Mouse (Mus musculus): ENCODE data around the gene Slx1b.
"Not testable (repeated sequence)": the region's sequence is repeated elsewhere in the genome, so short reads cannot be mapped to it uniquely, and the experiment has no call there.

Gene Slx1b

DNA sequence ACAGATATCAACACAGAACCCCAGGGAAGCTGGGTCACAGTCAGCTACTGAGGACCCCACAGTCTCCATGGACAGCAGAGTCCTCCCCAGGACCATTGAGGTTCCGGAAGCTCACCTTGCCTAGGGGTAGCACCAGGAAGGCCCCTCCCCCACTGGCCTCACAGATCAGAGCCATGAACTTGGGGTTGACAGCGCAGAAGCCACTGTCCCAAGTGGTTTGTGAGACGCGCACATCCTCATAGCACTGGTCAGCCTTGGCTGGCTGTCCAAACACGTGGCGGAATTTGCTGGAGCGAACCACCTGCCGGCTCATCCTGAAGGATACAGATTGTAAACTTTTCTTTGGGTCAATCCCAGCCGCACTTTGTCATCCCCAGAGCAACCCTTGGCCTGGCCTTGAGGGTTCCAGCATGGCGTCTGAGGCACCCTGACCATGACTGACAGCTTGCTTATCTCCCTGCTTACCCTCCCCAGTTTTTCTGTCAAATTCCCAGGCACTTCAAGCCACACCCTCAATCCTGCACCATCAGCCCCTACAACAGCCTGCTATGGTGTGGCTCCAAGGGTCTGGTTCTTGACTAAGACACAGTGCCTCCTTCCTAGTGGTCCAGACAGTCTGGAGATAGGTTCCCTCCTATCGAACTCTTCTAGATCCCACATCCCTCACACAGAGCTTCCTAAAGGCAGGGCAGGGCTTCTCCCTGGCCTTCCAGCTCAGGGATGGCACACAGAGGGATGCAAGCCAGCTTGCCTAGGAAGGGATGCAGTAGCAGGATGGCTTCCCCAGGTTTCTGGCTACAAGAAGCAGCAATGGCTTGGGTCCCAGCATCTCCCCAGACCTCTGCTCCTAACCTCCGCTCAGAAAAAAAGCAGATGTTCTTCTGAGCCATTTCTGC, 7.5 kb upstream of the Slx1b start:
- no peak for DNase-seq (ENCODE audit: low read depth, low spot score)

DNA sequence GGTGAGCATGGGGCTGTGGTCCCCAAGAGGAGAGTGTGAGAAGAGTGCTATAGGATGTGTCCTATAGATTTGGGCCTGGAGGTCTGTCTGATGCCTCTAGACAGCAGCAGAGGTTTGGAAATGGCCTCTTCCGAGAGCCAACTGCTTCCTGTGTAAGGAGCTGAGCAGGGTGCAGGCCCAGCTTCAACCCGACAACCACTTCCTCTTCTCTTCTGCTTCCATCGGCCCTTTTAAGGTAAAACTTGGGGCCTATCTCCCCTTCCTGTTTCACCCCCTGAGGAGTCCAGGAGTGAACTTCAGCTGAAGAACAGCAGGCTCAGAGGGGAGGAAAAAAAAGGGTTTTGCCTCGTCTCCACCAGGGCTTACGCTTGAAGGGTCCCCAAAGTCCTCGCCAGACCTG, 6.8 kb upstream of the Slx1b start:
- no peak for DNase-seq (ENCODE audit: low read depth, low spot score)

DNA sequence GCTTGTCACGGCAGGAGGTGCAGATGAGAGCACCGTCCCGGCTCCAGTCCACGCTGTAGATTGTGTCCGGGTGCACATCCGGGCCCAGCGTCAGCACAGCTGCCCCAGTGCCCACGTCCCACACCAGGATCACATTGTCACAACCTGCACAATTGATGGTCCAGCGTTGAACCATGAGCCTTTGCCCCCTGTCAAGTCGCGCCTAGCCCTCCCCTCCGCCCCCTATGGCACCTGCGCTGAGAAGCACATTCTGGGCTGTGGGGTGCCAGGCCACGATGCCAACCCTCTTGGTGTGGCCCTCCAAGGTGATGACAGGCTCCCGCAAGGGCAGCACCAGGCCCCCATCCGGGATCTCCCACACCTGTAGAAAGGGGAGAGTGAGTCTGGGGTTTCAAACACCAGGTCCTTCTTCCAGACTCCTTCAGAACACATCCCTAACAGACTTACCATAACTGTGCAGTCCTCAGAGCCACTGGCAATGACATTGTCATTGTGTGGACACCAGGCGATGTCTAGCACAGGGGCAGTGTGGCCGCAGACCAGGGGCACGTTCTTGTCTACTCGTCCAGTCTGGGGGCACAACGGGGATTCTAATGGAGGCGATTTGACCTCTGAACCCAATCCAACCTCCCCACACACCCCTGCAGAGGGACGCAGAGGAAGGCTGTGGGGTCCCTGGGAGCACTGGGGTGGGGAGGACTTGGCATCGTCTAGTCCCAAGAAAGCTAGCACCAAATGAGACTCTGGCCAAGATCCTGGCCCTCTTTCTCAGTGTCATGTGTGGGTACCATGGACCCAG, 6.2 kb upstream of the Slx1b start:
- no peak for DNase-seq (ENCODE audit: low read depth, low spot score)

DNA sequence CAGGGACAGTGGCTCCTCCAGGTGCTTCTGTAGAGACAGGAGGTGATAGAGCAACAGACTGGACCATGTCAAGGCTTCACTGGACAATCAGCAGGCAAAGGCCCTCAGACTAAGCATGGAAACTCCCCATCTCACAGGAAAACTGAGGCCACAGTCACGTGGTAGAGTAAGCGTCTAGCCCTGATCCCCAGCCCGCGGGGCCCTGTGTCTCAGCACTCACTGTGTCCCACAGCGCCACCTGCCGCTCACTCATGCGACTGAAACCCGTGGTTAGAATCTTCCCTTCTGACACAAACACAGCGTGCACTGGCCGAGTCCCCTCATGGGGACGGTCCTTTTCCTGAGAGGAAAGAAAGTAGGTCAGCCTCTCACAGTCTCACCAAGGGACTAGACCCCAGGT, 5.5 kb upstream of the Slx1b start:
- peak; percentile 64 for DNase-seq (ENCODE audit: low read depth, low spot score)

DNA sequence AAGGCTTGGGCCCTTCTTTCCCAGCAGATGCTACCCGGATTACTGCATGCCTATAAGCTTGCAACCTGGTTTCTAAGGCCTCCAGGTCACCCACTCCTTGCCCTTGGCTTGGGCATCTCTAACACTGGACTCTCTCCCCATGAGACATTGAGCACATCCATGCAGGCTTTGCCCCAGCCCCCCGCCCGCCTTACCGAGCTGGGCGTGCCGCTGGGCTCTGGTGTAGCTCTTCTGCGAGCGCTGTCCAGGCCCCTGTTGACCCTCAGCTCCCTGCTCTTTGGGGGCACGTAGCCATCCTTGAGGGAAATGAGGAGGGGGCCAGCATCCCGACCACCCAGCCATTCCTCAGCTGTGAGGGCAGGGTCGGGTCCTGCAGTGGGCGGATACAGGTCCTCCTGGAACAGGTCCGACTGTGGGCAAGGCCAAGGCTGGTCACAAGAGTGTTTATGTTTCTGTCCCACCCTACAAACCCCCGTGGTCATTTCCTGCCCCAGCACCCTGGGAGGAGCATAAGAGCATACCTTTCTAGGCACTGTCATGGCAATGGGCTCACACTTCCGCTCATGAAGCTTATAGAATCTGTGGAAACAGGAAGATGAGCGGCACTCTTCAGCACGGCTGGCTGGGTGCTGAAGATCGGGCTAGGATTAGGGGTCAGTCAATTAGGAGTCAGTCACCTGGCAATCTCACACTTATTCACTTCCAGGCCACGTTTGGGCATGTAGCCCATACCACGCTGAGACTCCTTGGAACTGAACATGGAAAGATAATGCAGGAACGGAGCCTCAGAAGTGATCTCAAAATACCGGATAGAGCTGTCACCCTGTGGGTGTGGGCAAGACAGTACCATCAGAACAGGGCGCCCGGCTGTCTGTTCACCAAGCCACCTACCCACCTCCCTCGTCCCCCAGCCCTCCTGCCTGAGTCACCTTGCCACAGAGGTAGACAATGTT, 4.8 kb upstream of the Slx1b start:
- no peak for DNase-seq (ENCODE audit: low read depth, low spot score)

DNA sequence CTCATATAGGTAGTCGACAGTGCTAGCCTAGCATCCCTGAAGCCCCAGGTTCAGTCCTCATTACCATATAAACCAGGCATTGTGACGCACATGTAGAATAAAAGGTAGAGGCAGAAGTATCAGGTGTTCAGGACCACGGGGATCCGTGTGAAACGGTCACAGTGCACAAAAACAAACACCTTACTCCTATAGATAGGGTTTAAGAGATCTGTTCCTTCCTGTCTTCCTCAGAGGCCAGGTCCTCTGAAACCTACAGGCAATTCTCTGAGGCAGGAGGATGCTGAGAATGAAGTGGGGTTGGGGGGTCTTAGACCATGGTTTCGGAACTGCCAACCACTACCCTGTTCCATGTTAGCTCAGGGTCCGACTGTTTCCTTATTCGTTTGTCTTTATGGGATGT, 2.3 kb upstream of the Slx1b start:
- DNase-seq (ENCODE audit: low read depth, low spot score): no peak

DNA sequence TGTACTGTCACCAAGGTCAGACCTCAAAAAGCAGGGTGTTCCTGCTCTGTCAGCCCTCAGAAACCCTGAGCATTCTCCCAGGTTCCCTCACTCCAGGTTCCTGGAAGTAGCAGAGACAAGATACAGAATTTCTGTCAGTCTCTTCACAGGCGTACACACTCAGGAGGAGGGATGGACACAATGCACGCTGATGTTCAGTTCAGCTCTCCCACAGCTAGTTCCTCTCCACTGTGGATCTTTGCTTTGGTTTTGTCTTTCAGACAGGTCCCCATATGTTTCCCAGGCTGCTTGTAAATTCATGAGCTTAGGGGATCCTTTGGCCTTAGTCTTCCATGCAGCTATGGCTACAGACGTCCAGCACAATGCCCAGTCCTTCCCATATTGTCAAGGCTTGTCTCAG, 1.3 kb upstream of the Slx1b start:
- DNase-seq (ENCODE audit: low read depth, low spot score): no peak

DNA sequence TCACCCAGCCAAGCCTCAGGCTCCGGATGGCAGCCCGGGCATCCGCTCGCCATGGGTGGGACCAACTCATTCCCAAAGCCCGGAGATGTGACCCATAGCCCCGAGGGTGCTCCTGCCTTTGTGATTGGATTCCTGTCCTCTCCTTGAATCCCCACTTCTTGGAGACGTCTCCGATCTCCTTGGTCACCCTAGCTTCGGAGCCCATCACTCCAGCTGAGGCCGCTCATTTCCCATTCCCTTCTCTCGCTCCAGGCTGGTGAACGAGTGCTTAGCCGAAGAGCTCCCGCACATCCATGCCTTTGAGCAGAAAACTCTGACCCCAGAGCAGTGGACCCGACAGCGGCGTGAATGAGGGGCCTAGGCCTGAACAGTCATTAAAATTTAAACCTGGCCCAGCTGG, 719 bp upstream of the Slx1b start:
- no peak for DNase-seq (ENCODE audit: low read depth, low spot score)

DNA sequence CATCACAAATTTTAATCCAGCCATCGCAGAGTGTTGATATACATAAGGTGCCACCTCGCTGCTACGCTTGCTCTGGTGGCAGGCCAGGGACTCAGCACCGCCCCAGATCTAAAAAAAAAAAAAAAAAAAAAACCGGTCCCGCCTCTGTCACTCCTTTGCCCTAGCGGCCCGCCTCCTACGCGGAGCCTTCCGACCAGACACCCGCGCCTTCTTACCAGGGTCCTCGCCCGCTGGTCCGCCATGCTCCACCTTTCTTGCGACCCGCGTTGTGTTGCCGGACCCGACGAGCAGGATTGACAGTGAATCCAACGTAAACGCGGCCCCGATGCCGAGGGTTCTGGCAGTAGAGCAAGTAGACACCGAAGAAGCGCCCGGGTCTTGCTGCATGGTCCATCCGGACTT, 373 bp downstream of the Slx1b start, which contains the start of gene Bola2:
TSS of gene Bola2 (plus strand) at position 192 of the 402 bp plus-strand sequence.
- DNase-seq (ENCODE audit: low read depth, low spot score): peak; percentile 37

DNA sequence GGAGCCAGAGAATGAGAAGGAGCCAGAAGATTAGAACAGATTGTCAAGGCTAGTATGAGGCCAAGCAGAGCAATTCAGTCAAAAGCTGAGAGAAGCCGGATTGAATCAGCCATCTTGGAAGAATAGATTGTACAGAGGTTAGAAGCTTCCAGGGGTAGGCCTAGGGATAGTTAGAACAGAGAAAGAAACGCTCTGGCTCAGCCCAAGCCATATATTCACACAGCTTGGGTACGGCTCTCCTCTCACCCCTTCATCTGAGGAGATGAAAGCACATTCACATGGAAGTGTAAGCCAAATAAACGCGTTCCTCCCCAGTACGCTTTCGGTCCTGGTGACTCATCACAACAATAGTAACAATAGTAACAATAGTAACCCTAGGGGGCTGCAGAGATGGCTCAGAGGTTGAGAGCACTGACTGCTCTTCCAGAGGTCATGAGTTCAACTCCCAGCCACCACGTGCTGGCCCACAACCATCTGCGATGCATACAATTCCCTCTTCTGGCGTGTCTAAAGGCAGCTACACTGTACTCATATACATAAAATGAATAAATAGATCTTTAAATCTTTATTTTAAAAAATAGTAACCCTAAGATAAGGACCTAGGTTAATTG, 1.0 kb downstream of the Slx1b start:
- no peak for DNase-seq (ENCODE audit: low read depth, low spot score)

DNA sequence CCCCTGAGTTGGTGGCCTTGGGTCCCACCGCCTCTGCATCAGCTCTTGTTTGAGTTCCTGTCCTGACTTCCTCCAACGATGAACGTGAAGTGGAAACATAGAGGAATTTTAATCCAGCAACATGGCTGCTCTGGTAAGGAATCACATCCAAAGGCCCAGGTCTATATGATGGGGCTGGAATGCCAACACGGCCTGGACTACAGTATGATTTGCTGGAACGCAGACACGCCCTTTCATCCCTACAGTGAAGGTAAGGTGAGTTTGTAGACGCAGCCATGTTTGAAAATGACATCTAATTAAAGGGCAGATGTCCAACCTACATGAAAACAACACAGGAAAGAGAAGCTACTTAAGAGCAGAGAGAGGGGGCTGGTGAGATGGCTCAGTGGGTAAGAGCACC, 1.8 kb downstream of the Slx1b start:
- no peak for DNase-seq (ENCODE audit: low read depth, low spot score)

DNA sequence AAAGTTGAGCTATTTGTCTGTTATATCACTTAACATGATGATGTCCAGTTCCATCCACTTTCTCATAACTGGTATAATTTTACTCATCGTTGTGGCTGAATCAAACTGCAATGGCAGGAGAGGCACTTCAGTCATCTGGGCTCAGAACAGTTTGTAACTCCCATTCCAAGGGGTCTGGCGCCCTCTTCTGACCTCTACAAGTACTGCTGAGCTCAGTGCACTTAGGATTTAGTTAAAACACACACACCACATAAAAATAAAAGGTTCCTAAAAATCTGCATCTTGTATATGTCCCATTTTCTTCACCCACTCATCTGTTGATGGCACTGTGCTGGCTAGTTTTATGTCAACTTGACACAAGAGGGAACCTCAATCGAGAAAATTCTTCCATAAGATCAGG, 2.3 kb downstream of the Slx1b start:
- peak; percentile 54 for DNase-seq (ENCODE audit: low read depth, low spot score)

DNA sequence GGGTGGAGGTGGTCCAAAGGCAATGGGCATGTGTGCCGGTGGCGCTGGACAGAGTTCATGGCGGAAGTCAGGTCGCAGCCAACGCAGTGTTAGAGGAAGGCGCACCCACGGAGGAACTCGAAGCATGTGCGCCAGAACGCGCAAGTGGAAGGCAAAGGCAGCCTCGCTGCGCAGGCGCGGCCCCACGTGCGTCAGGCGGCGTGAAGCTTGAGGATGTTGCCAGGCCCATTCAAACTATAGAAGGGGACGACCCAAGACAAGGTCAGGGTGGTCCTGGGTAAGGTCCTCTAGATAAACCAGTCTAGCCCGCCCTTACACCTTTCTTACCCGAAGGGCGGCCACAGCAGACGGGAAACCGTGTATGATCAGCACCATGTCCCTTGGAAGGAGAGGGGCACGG, 3.2 kb downstream of the Slx1b start:
- DNase-seq (ENCODE audit: low read depth, low spot score): no peak

DNA sequence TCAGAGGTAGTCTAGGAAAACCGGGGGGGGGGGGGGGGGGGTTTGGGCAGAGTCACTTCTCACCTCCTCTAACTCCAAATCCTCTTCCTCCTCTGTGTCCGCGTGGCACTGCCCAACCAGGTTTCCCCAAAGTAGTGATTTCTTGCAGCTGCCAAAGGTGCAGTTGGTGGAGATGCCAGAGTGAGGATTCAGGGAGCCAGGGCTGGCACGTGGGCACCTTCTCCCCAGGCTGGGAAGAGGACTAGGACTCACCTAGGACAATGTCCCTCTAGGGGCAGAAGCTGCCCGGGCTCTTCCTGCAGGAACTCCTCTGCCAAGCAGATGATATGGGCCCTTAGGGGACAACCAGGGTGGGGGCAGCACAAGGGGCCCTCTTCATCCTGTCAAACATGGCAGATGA, 3.9 kb downstream of the Slx1b start:
- DNase-seq (ENCODE audit: low read depth, low spot score): no peak

DNA sequence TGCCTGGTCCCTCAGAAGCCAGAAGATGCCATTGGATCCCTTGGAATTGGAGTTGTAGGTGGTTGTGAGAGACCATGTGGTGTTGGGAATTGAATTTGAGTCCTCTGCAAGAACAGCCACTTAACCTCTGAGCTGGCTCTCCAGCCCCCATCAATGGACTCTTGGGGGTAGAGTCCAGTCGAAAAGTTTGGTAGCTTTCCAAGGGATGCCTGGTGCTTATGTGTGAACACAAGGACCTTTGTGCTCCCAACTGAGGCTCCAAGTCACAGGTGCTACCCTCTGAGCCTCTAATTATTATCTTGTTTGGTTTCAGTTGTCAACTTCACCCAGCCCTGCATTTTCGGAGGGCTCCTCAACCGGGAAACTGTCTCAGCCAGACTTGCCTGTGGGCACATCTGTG, 4.8 kb downstream of the Slx1b start:
- DNase-seq (ENCODE audit: low read depth, low spot score): no peak

DNA sequence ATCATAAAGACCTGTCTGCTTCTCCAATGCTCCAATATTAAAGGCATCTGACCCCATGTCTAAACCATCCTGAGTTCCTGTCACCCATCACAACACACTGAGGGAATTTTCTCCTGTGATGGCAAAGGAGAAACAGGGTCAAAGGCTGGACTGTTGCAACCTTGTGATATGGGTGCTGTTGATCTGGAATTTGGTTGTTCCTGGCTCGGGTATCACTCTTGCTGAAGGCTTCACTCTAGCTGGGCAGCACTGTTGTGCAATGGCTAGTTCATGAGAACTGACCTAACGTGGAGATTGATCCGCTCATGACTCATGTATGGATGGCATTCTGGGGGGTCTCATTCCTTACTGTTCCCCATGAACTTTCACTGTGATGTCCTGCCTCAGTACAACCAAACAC, 6.6 kb downstream of the Slx1b start:
- DNase-seq (ENCODE audit: low read depth, low spot score): no peak

DNA sequence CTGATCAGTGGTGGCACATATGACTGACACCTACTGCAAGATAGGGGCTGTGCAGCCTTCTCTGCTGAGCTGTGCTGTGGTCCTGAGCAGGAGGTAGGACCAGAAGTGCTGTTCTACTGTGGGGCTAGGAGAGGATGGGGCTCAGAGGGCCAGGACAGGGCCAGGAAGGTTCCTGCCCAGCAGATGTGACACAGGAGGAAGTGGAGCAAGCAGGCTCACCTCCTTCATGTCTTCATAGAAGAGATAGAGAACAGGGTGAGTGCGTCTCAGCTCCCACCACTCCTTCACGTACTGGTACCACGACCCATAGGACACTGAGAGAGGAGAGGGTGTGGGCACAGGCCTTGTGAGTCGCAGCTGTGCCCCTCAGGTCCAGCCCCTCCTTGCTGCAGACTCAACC, 7.4 kb downstream of the Slx1b start:
- not testable (repeated sequence) for DNase-seq (ENCODE audit: low read depth, low spot score)

DNA sequence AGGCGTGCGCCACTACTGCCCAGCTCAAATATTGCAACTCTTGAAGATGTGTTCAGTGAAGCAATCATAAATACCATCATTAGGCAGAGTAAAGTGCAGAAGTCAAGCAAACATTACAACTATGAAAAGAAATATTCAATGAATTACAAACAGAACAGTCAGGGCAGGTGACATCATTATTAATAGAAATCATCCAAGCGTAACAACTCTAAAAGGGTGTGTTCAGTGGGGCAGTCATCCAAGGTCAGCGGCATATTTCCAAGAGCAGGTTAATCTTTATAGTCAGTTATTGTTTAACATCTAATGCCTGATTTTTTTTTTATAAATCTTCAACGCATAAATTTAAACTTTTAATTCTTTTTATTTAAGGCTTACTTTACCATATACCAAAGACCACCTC, 14.4 kb downstream of the Slx1b start:
- DNase-seq (ENCODE audit: low read depth, low spot score): no peak

DNA sequence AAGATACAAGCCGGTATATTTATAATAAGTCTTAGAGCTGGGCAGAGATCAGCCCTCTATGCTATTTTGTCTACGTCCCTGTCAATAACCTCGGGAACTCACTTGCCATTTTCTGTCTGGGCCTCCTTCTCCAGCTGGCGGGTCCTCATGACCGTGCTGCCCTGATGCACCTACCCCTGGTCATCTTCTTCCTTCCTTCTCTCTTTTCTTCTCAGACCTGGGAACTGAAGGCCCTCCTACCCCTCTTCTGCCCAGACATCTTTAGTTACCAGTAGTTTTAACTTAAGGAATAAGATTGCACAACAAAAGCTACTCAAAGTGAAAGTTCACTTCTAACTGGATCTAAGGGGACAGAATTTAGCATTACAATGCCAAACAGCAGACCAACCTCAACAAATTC, 15.9 kb downstream of the Slx1b start:
- no peak for DNase-seq (ENCODE audit: low read depth, low spot score)

DNA sequence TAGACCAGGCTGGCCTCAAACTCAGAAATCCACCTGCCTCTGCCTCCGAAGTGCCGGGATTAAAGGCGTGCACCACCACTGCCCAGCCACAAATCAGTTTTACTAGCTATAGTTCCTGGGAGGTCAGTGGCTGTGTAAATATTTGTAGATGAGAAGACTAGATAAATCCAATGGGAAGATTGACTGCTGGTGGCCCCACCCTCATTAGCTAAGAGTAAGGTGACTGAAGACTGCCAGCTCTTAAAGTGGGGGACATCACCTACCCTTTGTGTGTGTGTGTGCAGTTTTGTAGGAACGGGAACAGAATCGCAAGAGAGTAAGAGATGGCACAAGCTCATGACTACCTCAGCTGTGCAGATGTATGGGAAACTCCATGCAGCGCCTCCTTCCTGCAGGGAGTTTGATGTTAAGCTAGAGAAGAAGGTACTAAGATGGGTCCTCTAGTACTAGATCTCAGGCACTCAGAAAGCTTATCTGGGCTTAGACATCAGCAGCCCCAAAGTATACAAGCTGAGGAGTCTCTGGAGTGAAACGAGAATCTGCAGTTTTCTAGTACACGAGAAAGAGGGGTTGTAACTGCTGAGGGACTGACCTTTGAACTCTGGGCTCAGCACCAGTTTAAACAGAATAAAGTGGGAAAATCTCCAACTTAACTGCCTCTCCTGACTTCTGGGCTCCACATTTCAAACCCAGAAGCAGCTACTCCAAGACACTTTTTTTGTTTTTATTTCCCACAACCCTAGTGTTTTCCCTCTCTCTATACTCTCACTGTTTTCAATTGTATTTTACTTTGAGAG, 16.8 kb downstream of the Slx1b start:
- no peak for DNase-seq (ENCODE audit: low read depth, low spot score)

Measured in retina, adult 2 months (tissue).